Mouse (Mus musculus): ENCODE results near the gene Tbc1d4. TPM values are rescaled to one million over a fixed set of nuclear protein-coding genes. Genes with fewer than 3 reads are reported as not detected.

The Tbc1d4 gene
- total RNA-seq, 2 experiments from 2014 or later, result 9.2 to 9.4 TPM

GRCm38 (mm10) chr14:101447857-101448256 lies 161.1 kb downstream of the Tbc1d4 start:
- no peak for DNase-seq (ENCODE audit: extremely low spot score in 1 of 2, low spot score in 1 of 2)

- DNase-seq (ENCODE audit: extremely low spot score in 1 of 2, low spot score in 1 of 2), result no peak
Observed at GRCm38 (mm10) chr14:101445205-101445604, 163.8 kb downstream of the Tbc1d4 start.

- DNase-seq (ENCODE audit: extremely low spot score in 1 of 2, low spot score in 1 of 2), result no peak
Observed at GRCm38 (mm10) chr14:101437925-101438324, 171.1 kb downstream of the Tbc1d4 start.

- DNase-seq (ENCODE audit: extremely low spot score in 1 of 2, low spot score in 1 of 2), result no peak
Observed at GRCm38 (mm10) chr14:101430536-101430935, 178.5 kb downstream of the Tbc1d4 start.

GRCm38 (mm10) chr14:101428805-101429516 lies 180.0 kb downstream of the Tbc1d4 start:
- no peak for DNase-seq (ENCODE audit: extremely low spot score in 1 of 2, low spot score in 1 of 2)

- no peak for DNase-seq (ENCODE audit: extremely low spot score in 1 of 2, low spot score in 1 of 2)
Observed at GRCm38 (mm10) chr14:101417679-101418078, 191.3 kb downstream of the Tbc1d4 start.

Other genes starting within 250 kb of the Tbc1d4 start
- 10 to 100 TPM; 60.7 to 67.1 TPM for gene Commd6, start 31.5 kb upstream of the Tbc1d4 start, total RNA-seq (2021)
- 10 to 100 TPM; 47.6 to 51.2 TPM for gene Uchl3, start 44.8 kb upstream of the Tbc1d4 start, total RNA-seq (2021)
- gene Gm9922, start 120.6 kb upstream of the Tbc1d4 start, total RNA-seq (2021), result under 1 TPM in 1 of 2 experiments, not detected in 1; 0.74 TPM
- gene Lmo7, start 120.8 kb upstream of the Tbc1d4 start, total RNA-seq (2021), result 100 to 1,000 TPM; 109 to 136 TPM